Mouse (Mus musculus): ENCODE measurements around the gene Ms4a4a. TPM values are rescaled to one million over a fixed set of nuclear protein-coding genes. Genes with fewer than 3 reads are reported as not detected.
"Not testable (repeated sequence)": the region's sequence is repeated elsewhere in the genome, so short reads cannot be mapped to it uniquely, and the experiment has no call there.

Ms4a4a gene
- polyA plus RNA-seq, 1 experiment from 2014 or later = 9.9 TPM

GRCm38 (mm10) chr19:11387685-11388084 is 12.4 kb downstream of the Ms4a4a start:
- no peak overlapping the region for H3K4me2 ChIP-seq
- no peaks in the 10 kb centered on the region for H3K4me1 ChIP-seq
- H3K27me3 ChIP-seq (replicated peaks) = no peaks in the 10 kb centered on the region
- H3K36me3 ChIP-seq = no peaks in the 10 kb centered on the region
- WGBS = 67% methylated on average over 4 of the region's 4 CpGs
- no peak overlapping the region for H3K9ac ChIP-seq
- no peak overlapping the region for H3K4me3 ChIP-seq (replicated peaks)
- no peaks in the 10 kb centered on the region for H3K9me3 ChIP-seq
- ATAC-seq (ENCODE audit: insufficient read depth, low FRiP score, low read depth) = no peak
- no peak overlapping the region for H3K27ac ChIP-seq

DNA sequence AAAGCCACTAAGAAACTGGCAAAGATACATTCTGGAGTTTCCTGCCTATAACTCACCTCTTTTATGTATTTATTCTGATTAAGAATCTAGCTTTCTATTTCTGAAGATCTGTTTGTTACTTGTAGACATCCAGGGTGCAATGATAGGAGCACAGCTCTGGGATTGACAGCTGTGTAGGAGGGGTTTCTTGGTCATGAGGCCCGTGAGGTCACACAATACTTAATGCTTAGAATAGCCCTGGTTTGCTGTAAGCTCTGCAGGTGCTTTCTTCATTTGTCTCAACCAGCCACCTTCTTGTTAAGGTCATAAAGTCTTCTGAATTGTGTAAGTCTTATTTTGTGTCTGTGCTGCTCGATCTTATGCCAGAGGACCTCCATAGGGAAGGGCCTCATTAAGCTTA is 13.6 kb downstream of the Ms4a4a start:
- 77% methylated on average over 2 of the region's 2 CpGs for WGBS
- H3K9ac ChIP-seq = no peak overlapping the region
- H3K27ac ChIP-seq = no peak overlapping the region
- no peak for ATAC-seq (ENCODE audit: insufficient read depth, low FRiP score, low read depth)
- no peaks in the 10 kb centered on the region for H3K4me1 ChIP-seq
- no peak overlapping the region for H3K4me2 ChIP-seq
- no peak overlapping the region for H3K4me3 ChIP-seq (replicated peaks)
- H3K36me3 ChIP-seq = no peaks in the 10 kb centered on the region
- no peaks in the 10 kb centered on the region for H3K9me3 ChIP-seq
- no peaks in the 10 kb centered on the region for H3K27me3 ChIP-seq (replicated peaks)

- H3K4me1 ChIP-seq = no peaks in the 10 kb centered on the region
- no peaks in the 10 kb centered on the region for H3K9me3 ChIP-seq
- no peak overlapping the region for H3K27ac ChIP-seq
- H3K27me3 ChIP-seq (replicated peaks) = no peaks in the 10 kb centered on the region
- H3K4me2 ChIP-seq = no peak overlapping the region
- no peak overlapping the region for H3K9ac ChIP-seq
- ATAC-seq (ENCODE audit: insufficient read depth, low FRiP score, low read depth) = no peak
- H3K36me3 ChIP-seq = no peaks in the 10 kb centered on the region
- no peak overlapping the region for H3K4me3 ChIP-seq (replicated peaks)
These were observed 20.4 kb downstream of the Ms4a4a start for GRCm38 (mm10) chr19:11395769-11396168.

DNA sequence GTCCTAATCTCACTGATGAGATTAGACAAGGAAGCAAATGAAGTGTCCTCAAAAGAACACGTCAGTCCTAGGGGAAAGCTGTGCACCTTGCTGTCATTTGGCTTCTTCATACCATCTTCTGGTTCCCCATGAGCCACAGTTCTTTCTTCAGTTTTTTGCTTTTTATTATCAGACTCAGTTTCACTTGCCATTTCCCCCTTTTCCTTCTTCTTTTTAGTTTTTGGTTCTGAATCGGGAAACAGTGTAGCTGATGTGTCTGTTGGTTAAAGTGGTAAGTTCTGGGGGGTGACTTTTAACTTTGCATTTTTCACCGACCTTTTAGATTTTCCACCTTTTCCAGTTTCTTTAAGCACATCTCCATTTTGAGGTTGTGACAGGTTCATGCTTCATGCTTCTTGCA is 29.2 kb downstream of the Ms4a4a start, which contains the start of gene Ms4a4c:
Gene Ms4a4c, plus strand, starts transcription at position 244 of the 400 bp plus-strand sequence.
- WGBS = 82% methylated on average over 3 of the region's 3 CpGs
- ATAC-seq (ENCODE audit: insufficient read depth, low FRiP score, low read depth) = no peak

DNA sequence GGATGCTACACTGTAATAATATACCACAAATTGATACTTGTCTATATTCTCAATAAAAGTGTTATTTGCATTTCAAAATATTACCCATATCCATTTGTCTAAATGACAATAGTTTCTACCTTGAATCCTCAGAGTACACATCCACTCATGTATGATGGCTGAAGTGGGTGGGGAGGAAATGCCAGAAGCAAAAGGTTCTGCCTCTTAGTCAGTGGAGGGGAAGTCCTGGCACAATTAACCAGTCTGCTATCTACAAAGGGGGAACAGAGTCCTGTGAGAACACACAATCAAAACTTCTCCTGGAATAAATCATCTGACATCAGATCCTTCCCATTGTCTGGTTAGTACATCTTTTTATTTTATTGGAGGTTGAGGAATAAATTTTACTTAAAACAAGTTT is 32.1 kb downstream of the Ms4a4a start:
- H3K9me3 ChIP-seq = no peaks in the 10 kb centered on the region
- H3K4me2 ChIP-seq = no peak overlapping the region
- H3K9ac ChIP-seq = no peak overlapping the region
- no peaks in the 10 kb centered on the region for H3K36me3 ChIP-seq
- H3K27ac ChIP-seq = no peak overlapping the region
- no peaks in the 10 kb centered on the region for H3K4me1 ChIP-seq
- H3K4me3 ChIP-seq (replicated peaks) = no peak overlapping the region
- no peak for ATAC-seq (ENCODE audit: insufficient read depth, low FRiP score, low read depth)
- H3K27me3 ChIP-seq (replicated peaks) = no peaks in the 10 kb centered on the region

More for the DNA sequence above, 29.2 kb downstream of the Ms4a4a start, which contains the start of gene Ms4a4c:
- Histone ChIP-seq H3K27ac (no peak within 1 kb of the TSS), H3K9ac (no peak within 1 kb of the TSS), H3K4me2 (no peak within 1 kb of the TSS), H3K4me3 (replicated peaks) (no peak within 1 kb of the TSS), H3K4me1 (no peaks in the 10 kb centered on the region), H3K36me3 (no peaks in the 10 kb centered on the region), H3K9me3 (no peaks in the 10 kb centered on the region), H3K27me3 (replicated peaks) (no peaks in the 10 kb centered on the region)

GRCm38 (mm10) chr19:11408591-11408990 is 33.3 kb downstream of the Ms4a4a start:
- Histone ChIP-seq H3K36me3 (no peaks in the 10 kb centered on the region), H3K9ac (no peak overlapping the region), H3K9me3 (no peaks in the 10 kb centered on the region), H3K27ac (no peak overlapping the region), H3K4me1 (no peaks in the 10 kb centered on the region), H3K27me3 (replicated peaks) (no peaks in the 10 kb centered on the region), H3K4me2 (no peak overlapping the region), H3K4me3 (replicated peaks) (no peak overlapping the region)
- 87% methylated on average over 1 of the region's 1 CpGs for WGBS
- no peak for ATAC-seq (ENCODE audit: insufficient read depth, low FRiP score, low read depth)

DNA sequence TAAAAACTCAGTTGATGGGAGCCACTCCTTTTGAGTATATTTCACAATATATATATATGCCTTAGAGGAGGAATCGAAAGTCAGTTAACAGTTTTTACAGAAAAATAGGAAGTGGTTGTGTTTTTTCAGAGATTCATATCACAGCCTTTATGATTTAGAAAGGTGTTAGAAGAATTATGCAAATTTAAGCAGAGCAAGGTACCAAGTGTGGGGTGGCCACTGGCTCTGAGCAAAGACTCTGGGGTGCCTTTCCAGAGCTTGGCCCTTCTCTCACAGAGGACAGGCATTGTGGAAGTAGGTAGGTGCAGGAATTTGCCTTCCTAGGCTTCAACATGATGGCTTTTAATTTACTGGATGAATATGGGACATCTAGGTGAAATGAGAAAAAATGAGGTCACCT is 36.3 kb downstream of the Ms4a4a start:
- H3K27ac ChIP-seq = no peak overlapping the region
- no peaks in the 10 kb centered on the region for H3K36me3 ChIP-seq
- H3K4me3 ChIP-seq (replicated peaks) = no peak overlapping the region
- H3K27me3 ChIP-seq (replicated peaks) = no peaks in the 10 kb centered on the region
- H3K4me2 ChIP-seq = no peak overlapping the region
- no peaks in the 10 kb centered on the region for H3K9me3 ChIP-seq
- 85% methylated on average over 1 of the region's 1 CpGs for WGBS
- no peak overlapping the region for H3K9ac ChIP-seq
- no peak for ATAC-seq (ENCODE audit: insufficient read depth, low FRiP score, low read depth)
- H3K4me1 ChIP-seq = no peaks in the 10 kb centered on the region

DNA sequence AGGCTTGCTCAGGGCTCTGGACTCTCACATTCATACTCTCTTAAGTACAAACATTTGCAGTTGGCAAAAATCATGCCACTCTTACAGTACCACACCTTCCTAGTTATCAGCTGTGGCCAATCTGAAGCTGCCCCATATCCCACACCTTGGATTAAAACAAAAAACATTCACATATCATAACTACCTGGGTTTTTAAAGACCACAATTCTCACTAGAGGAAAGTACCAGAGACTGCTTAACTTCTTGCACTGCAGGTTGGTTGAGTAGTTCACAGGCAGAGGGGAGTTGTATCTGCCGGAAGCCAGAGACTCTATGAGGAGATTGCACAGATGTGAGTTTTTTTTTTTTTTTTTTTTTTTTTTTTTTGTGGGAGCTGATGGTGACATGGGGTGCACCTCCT is 38.8 kb downstream of the Ms4a4a start:
- H3K36me3 ChIP-seq = no peaks in the 10 kb centered on the region
- H3K4me2 ChIP-seq = no peak overlapping the region
- ATAC-seq (ENCODE audit: insufficient read depth, low FRiP score, low read depth) = no peak
- no peaks in the 10 kb centered on the region for H3K27me3 ChIP-seq (replicated peaks)
- no peak overlapping the region for H3K4me3 ChIP-seq (replicated peaks)
- H3K9me3 ChIP-seq = no peaks in the 10 kb centered on the region
- no peak overlapping the region for H3K27ac ChIP-seq
- no peak overlapping the region for H3K9ac ChIP-seq
- 92% methylated on average over 1 of the region's 1 CpGs for WGBS
- no peaks in the 10 kb centered on the region for H3K4me1 ChIP-seq

DNA sequence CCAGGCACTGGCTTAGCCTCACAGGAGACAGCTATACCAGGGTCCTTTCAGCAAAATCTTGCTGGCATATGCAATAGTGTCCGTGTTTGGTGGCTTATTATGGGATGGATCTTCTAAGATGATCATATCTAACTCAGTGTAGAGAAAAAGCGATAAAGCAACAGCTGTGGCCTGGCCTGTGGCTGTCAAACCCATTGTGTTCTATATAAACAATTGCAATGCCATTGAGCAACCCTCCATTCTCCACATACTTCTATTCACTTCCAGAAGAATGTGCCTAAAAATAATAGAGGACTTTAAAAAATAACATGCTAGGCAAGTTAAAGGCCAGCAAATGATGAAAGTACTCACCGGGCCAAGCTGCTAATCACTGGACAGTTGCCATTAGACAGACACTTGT is 40.3 kb downstream of the Ms4a4a start:
- Histone ChIP-seq H3K9me3 (no peaks in the 10 kb centered on the region), H3K9ac (no peak overlapping the region), H3K36me3 (no peaks in the 10 kb centered on the region), H3K27me3 (replicated peaks) (no peaks in the 10 kb centered on the region), H3K4me2 (no peak overlapping the region), H3K4me3 (replicated peaks) (no peak overlapping the region), H3K4me1 (no peaks in the 10 kb centered on the region), H3K27ac (no peak overlapping the region)
- 52% methylated on average over 3 of the region's 3 CpGs for WGBS
- no peak for ATAC-seq (ENCODE audit: insufficient read depth, low FRiP score, low read depth)

GRCm38 (mm10) chr19:11418865-11419264 is 43.5 kb downstream of the Ms4a4a start:
- H3K4me2 ChIP-seq; H3K27me3 ChIP-seq (replicated peaks); H3K9ac ChIP-seq; H3K27ac ChIP-seq; H3K9me3 ChIP-seq; H3K36me3 ChIP-seq; H3K4me1 ChIP-seq; ATAC-seq (ENCODE audit: insufficient read depth, low FRiP score, low read depth); H3K4me3 ChIP-seq (replicated peaks): not testable (repeated sequence)
- 70% methylated on average over 3 of the region's 3 CpGs for WGBS

DNA sequence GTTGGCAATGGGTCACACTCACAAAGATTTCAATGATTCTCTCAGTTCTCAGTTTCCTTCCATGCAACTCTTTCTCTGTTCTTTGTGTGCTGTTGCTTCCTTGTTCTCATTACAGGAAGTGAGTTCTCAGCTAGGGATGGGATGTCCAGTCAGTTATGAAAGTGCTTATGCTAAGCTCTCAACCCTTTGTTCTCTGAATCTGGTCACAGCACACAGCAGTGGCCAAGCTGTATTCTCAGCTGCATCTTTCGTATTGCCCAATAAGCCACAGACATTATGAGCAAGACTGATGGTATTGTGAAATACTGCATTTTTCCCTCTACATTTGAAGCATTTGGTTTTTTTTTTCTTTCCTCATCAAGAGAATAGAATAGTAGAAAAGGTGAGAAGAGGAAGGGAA is 55.9 kb downstream of the Ms4a4a start:
- H3K4me2 ChIP-seq; H3K27me3 ChIP-seq (replicated peaks); H3K4me1 ChIP-seq; ATAC-seq (ENCODE audit: insufficient read depth, low FRiP score, low read depth); H3K9ac ChIP-seq; H3K9me3 ChIP-seq; H3K4me3 ChIP-seq (replicated peaks); H3K27ac ChIP-seq; H3K36me3 ChIP-seq: not testable (repeated sequence)
- 79% methylated on average over 1 of the region's 1 CpGs for WGBS

DNA sequence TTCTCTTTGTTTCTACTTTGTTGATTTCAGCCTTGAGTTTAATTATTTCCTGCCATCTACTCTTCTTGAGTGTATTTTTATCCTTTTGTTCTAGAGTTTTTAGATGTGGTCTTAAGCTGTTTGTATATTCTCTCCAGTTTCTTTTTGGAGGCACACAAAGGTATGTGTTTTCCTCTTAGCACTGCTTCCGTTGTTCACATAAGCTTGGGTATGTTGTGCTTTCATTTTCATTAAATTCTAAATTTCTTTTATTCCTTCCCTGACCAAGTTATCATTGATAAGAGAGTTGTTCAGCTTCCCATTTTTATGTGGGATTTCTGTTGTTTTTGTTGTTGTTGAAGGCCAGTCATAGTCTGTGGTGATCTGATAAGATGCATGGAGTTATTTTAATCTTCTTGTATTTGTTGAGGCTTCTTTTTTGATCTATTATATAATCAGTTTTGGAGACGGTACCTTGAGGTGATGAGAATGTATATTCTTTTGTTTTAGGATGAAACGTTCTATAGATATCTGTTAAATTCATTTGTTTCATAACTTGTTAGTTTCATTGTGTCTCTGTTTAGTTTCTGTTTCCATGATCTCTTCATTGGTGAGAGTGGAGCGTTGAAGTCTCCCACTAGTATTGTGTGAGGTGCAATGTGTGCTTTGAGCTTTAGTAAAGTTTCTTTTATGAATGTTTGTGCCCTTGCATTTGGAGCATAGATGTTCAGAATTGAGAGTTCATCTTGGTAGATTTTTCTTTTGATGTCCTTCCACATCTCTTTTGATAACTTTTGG is 59.9 kb downstream of the Ms4a4a start:
- Histone ChIP-seq H3K27ac (no peak overlapping the region), H3K27me3 (replicated peaks) (no peaks in the 10 kb centered on the region), H3K9me3 (no peaks in the 10 kb centered on the region), H3K4me1 (no peaks in the 10 kb centered on the region), H3K36me3 (no peaks in the 10 kb centered on the region), H3K9ac (no peak overlapping the region), H3K4me3 (replicated peaks) (no peak overlapping the region), H3K4me2 (no peak overlapping the region)
- ATAC-seq (ENCODE audit: insufficient read depth, low FRiP score, low read depth) = no peak
- 81% methylated on average over 4 of the region's 4 CpGs for WGBS
